Mouse (Mus musculus) cerebellum, postnatal 4 days (tissue): ENCODE data around the gene D730048I06Rik.
"Not testable (repeated sequence)": the region's sequence is repeated elsewhere in the genome, so short reads cannot be mapped to it uniquely, and the experiment has no call there.

Experiments
- DNase-seq, 2 experiments: peaks; one replicate each; pipeline ENCODE4 v3.0.0; 2022; ENCODE audit warnings: low spot score in 2 of 2, mixed read lengths in 1 of 2

Gene D730048I06Rik

DNA sequence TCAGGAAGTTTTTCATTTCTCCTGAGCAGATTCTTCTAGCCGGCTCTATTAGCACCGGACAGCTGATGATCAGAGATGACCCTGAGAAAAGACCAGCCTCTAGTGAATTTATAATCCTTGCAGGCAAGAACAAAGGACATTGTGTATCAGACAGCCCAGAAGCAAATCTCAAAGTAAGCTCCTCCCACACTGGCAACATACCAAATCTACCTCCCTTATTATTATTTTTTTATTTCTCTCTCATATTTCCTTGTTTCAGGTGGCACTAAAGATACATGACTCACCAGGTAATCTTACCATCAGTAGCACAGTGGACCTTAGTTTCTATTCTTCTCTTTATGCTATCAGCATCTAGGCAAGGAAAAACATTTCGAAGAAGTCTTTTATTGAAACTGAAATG is at the start of gene D730048I06Rik, which contains the start of gene Gm27235:
D730048I06Rik (minus strand) TSS at position 112 of the 400 bp plus-strand sequence.
Gm27235 (minus strand) TSS at position 101 of the 400 bp plus-strand sequence.
- DNase-seq, result no peak

DNA sequence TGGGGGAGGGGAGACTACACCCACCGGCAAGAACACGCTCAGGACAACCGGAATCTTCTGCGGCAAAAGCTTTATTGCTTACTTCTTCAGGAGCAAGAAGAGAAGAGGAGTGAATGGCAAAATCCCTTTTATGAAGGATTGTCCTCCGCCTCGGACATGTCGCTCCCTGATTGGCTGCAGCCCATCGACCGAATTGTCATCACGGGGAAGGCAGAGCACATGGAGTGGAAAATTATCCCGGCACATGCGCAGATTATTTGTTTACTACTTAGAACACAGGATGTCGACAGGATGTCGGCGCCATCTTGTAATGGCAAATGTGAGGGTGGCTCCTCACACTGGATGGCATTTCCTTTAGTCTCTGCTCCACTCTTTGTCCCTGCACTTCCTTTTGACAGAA is 28.0 kb upstream of the D730048I06Rik start:
- DNase-seq, result not testable (repeated sequence)

DNA sequence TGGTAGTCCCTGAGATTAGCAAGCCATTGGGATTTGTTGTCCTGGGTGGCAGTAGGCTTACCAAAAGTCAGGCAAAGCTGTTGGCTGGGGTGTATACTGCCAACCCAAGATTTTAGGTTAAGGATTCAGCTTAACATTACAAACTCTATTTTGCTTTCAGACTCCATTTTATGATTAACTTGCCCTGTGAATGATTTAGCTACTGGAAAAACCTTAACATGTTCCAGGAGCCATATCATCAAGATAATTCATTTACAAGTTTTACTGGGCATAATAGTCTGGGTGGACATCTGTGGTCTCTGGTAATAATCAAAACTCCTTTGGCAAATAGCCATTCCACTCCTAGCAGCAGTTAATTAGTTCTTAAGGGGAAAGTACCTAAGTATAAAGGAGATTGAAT is 8.2 kb upstream of the D730048I06Rik start:
- no peak for DNase-seq

DNA sequence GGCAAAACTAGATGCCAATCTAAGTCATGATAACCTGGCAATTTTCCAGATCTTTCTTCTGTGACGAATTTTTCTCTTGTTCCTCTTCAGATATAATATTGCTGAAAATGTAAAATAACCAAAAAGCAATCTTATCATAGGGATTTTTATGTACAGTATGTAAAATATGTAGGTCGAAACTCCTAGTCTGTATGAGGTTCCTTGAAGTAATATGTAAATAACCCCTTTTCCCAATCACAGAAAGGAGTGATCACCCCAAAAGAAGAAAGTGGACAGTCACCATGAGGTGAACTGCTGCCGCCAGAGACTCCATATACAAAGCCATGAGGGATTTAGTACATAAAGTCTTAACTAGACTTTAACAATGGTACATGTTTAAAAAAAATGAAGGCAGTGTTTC is 11.9 kb downstream of the D730048I06Rik start, which contains the start of gene Gm17727:
Gm17727 (minus strand) TSS at position 101 of the 400 bp plus-strand sequence.
- no peak for DNase-seq

DNA sequence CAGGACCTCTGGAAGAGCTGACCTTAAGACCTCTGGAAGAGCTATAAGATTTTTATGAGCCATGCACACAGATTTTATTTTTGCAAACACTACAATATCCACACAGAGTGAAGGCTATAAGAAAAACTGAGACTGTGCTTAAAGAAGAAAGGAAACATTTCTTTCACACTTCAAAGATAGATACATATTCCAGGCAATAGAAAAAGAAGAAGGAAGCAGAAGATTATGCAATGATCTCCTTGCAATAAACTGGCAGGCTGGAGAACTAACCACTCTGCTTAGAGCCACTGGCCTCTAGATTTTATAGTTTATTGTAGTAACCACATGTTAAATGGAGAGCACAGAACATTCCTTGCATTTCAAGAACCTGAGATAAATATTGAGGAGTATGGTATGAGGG is 33.1 kb downstream of the D730048I06Rik start:
- DNase-seq, result no peak

DNA sequence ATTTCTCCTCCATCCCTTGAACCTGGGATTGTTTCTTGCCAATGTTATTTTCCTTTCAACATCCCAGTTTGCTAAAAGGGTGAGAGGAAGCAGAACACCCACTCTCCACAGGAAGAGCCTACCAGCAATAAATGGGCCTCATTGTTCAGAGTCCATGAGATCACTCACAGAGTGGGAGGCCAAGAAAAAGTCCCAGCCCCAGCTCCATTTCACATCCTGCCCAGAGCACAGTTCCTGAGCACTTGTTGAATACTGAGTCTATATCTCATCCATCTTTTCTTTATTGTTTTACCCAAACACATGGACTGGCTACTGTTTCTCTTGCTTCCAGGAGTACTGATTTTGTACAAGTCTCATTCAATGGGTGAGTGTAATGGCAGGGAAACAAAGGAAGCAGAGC is 49.2 kb downstream of the D730048I06Rik start, which contains the start of gene Gm17677:
Gm17677 (plus strand) TSS at position 301 of the 400 bp plus-strand sequence.
- no peak for DNase-seq
